Mouse (Mus musculus) splenic B cell, adult 2 months (primary cell): Measurements from ENCODE around the gene Macrod1.

Source experiments
- DNase-seq: peaks from one replicate; pipeline ENCODE4 v3.0.0-alpha.2; 2011; ENCODE audit warnings: low read depth, low spot score
- H3K27me3 ChIP-seq: 2 replicates; pipeline ENCODE4 v1.6.1; 2012; ENCODE audit warnings: mild to moderate bottlenecking, low read length, moderate library complexity, mixed read lengths; ENCODE audit not compliant: control insufficient read depth, poor library complexity, insufficient read depth, severe bottlenecking
- H3K36me3 ChIP-seq: 2 replicates; pipeline ENCODE4 v1.6.1; 2012; ENCODE audit warnings: mild to moderate bottlenecking, low read length, moderate library complexity, mixed read lengths; ENCODE audit not compliant: control insufficient read depth, poor library complexity, insufficient read depth, severe bottlenecking

Macrod1 gene

DNA sequence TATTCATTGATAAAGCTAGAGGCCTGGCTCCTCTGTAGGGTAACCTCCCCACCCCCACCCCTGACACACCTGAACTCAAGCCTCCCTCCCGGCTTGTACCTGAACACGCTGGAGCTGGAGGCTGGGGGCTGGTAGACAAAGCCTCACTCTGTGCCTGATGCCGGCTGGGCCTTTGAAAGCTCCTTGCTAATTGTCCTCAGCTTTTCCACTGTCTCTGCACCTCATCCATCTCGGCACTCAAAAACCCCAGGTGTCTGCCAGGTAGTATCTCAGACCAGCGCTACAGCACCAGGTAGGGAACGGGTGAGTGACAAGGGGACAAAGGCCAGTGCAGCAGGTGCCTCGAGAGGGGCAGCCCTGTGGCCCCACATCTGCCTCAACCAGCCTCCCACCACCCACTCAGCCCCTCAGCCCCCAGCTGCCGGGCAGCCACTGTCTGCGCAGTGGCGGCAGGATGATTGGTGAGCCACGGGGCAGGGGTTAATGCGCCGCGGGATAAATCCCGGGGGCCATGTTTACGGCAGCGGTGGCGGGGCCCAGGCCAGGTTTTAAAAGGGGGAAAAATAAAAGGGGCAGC, 129.2 kb downstream of the Macrod1 start:
- Histone ChIP-seq H3K36me3 (no peaks in the 10 kb centered on the region), H3K27me3 (no peaks in the 10 kb centered on the region)
- no peak for DNase-seq

DNA sequence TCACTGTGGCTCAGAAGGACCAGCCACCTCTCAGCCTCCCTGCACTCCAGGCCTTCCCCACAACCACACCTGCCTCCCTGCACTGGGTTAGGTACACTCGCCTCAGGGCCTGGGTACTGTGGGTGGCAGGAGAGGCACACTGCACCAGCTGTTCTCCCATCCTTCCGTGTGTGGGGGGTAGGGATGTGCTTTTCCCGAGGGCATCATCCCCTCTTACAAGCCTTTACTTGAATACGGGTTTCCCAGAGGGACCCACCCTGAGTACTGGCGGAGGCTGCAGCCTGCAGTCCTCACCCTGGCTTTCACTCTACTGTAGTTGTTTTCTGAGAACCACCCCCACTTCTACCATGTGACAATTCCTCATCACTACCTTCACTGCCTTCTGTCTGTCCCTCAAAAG, 130.5 kb downstream of the Macrod1 start:
- Histone ChIP-seq H3K27me3 (no peaks in the 10 kb centered on the region), H3K36me3 (no peaks in the 10 kb centered on the region)
- no peak for DNase-seq

DNA sequence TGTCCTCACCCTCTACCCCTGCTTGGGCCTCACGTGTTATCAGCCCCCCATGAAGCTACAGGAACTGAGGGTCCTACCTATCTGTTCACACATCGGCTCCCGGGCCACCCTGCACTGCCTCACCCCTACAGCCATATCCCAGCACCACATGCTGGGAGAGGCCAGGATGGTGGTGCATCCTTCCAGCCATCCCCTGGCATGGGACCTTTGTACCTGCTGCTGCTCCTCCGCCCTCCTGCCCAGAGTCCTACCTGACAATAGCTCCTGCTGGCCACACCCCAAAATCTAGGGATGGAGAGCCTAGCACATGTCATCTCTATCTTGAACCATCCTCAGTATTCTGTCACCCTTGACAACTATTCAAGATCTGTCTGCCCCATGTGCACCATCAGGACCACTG, 132.4 kb downstream of the Macrod1 start:
- no peak for DNase-seq
- no peaks in the 10 kb centered on the region for H3K27me3 ChIP-seq
- no peaks in the 10 kb centered on the region for H3K36me3 ChIP-seq

DNA sequence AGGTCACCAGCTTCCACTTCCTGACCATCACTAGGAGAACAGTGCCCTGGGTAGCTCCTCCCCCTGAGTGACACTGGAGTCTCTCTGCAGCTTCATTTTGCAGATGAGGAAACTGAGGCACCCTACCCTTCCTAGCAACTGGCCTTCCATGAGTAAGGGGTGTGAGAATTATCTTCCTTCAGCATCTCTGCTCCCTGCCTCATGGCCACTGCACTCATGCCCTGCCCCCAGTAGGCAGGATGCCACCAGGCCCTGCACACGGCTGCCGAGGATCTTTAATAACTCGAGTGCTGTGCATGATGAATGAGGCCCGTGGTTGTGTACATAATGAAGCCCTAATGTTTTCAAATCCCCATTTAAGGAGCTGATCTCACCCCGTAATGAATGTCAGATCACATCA, 134.4 kb downstream of the Macrod1 start:
- no peaks in the 10 kb centered on the region for H3K36me3 ChIP-seq
- no peaks in the 10 kb centered on the region for H3K27me3 ChIP-seq
- DNase-seq = no peak

DNA sequence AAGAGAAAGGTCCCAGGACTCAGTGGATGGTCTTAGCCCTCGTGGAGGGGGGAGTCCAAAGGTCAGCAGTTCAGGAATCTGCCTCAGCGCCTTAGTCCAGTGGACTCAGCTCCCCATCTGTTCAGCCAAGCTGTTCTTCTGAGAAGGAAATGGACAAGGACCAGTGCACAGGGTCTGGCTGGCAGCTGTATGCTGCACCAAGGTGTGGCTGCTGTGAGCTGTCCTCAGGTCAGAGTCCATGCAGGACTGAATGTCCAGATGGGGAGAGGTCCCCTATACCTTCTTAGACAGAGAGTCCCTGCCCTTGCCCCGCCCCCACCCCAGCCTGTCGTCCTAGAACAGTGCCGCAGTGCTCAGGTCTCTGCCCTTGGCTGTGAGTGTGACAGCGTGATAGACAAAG, 135.0 kb downstream of the Macrod1 start:
- Histone ChIP-seq H3K27me3 (no peaks in the 10 kb centered on the region), H3K36me3 (no peaks in the 10 kb centered on the region)
- DNase-seq = no peak

DNA sequence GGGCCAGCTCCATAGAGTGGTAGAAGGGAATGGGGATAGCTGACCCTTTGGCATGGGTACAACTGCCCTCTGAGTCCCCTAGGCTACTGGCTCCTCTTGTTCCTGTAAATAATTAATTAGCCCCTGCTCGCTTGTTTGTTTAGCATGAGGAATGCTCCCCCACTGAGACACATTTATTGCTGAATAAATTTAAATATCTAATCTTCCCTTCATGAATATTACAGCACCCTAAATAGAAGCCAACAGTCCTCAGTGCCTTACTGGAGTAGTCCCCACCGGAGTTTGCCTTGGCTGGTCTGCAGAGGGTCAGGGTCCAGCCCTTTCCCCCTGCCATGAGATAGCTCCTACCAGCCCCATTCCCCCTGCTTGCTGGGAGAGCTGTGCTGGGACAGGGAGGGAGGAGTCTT, 136.0 kb downstream of the Macrod1 start:
- Histone ChIP-seq H3K36me3 (no peaks in the 10 kb centered on the region), H3K27me3 (no peaks in the 10 kb centered on the region)
- no peak for DNase-seq

DNA sequence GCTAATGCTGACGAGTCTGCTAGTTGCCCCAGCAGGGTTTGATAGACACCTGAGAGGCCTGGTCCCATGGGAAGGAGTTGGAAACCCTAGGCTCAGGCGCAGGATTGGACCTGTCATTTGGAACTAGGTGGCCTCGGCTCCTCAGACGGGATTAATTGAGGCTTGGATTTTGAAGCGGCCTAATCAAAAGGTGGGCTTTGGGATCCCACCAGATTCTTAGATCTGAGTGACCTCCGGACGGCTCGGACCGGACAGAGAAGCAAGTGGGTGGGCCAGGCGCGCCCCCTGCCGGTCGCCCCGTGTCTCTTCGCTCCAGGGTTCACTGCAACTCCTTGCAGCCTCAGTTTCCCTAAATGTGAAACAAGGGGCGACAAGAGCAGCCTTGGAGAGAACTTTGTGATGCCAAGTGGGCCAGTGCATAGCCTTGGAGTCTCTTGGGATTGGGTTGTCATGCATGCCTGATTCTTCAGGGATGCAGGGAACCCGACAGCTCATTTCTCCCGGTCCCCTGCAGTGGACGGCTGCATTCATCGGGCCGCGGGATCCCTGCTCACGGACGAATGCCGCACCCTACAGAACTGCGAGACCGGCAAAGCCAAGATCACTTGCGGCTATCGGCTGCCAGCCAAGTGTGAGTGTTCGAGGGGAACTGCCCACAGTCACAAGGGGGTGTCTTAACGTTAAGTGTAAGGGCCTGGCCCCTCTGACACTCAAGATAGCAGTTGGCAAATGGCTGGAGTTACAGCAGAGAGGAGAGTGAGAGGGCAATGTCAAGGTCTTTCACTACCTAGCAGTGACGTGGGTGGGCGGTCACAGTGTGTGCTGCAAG, 139.5 kb downstream of the Macrod1 start:
- peaks cover 8% of the 10 kb centered on the region for H3K36me3 ChIP-seq
- H3K27me3 ChIP-seq = no peaks in the 10 kb centered on the region
- DNase-seq = peak; percentile 68

DNA sequence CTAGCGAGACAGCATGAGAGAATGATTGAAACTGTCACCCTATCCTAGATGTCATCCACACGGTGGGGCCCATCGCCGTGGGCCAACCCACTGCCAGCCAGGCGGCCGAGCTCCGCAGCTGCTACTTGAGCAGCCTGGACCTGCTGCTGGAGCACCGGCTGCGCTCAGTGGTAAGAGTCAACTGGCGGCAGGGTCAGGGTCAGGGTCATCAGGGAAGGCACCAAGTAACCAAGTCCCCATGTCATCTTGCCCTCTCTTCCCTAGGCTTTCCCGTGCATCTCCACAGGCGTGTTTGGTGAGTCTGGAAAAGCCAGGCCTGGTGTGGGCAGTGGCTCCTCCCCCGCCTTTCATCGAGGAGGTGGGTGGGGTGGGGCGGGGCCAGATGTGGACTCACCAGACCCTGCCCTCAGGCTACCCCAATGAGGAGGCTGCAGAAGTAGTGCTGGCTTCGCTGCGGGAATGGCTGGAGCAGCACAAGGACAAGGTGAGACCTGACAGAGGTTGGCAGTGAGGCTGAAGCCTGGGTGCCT, 140.2 kb downstream of the Macrod1 start:
- H3K27me3 ChIP-seq = no peaks in the 10 kb centered on the region
- peaks cover 8% of the 10 kb centered on the region for H3K36me3 ChIP-seq
- DNase-seq = no peak

DNA sequence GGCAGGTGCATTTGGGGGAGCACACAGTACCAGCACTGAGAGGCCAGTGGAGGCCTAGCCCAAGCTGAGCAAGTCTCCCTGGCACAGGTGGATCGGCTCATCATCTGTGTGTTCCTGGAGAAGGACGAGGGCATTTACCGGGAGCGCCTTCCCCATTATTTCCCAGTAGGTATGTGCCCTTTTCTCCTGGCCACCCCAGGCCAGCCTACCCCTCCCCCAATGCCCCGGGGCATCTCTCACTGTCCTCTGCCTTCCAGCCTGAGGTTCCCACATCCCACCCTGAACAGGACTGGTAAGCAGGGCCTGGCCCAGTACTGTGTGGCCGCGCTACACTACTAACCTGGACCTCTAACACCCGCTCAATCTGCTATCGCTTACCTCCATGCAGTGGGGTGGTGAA, 140.8 kb downstream of the Macrod1 start:
- DNase-seq = no peak
- Histone ChIP-seq H3K27me3 (no peaks in the 10 kb centered on the region), H3K36me3 (peaks cover 8% of the 10 kb centered on the region)

DNA sequence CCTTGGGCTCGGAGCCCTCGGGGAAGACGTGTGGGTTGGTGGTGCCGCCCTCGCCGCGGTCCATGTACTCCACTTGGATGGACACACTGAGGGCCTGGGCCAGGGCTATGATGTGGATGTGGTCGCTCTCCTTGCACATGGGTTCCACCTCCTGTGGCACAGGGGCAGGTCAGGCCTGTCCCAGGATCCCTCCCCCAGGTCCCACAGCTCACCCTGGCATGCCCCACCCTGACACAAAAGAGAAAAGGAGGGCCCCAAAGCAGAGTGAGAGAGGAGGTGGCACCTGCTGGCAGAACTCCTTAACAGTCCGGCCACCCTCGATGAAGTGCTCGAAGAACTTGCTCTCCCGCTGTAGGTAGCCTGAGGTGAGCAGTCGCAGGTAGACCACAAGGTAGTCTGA, 142.5 kb downstream of the Macrod1 start:
- DNase-seq = no peak
- H3K36me3 ChIP-seq = peaks cover 8% of the 10 kb centered on the region
- H3K27me3 ChIP-seq = no peaks in the 10 kb centered on the region

DNA sequence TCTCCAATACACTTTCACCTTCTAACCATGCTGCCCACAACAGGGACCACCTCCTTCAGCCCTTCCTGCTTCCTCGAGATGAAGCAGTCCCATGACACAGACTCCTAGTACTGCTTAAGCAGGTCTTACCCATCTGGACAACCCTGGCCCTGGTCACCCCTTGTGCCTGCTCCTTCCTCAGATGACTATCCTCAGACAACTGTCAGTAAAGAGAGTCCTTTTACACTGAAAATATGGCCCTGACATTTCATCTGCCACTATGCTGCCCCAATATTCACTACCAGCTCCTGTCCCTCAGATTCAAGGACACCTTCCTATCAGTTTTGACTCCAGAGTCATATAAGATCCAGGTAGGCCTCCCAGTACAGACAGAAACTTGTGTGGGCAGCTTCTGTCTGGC, 143.8 kb downstream of the Macrod1 start:
- DNase-seq = no peak
- peaks cover 8% of the 10 kb centered on the region for H3K36me3 ChIP-seq
- no peaks in the 10 kb centered on the region for H3K27me3 ChIP-seq

DNA sequence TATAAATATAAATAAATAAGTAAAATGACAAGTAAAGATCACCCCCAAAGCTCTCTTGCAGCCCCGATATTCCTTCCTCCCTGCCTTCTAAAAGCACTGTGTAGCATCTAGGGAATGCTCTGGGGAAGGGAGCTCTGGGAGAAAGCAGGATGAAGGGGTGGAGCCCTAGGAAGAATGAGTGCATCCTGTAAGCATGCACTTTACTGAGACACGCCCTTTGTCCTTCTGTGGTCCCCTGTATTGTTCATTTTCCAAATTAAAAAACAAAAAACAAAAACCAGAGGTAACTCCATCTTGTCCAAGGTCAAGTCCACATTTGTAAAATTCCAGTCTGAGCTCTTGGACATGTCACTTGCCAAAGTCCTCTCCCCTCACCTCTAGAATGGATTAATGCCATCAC, 148.3 kb downstream of the Macrod1 start:
- H3K36me3 ChIP-seq = peaks cover 8% of the 10 kb centered on the region
- H3K27me3 ChIP-seq = no peaks in the 10 kb centered on the region
- DNase-seq = no peak

DNA sequence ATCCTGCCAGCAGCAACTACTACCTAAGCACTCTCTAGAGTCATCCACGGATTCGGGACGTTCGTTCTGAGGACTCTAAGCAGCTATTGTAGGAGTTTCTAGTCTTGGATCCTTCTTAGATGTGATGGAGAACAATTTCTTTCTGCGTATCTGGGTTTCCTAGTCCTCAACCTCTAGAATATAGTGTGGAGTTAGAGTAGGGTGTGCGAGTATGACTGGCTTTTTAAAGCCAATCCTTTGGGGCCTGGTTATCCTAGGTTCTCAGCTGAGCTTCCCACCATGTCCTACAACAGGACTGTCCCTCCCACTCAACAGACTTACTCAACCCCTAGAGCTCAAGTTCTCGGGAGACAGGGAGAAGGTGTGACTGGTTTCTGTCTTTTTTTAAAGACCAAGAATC, 148.7 kb downstream of the Macrod1 start:
- no peak for DNase-seq
- Histone ChIP-seq H3K36me3 (peaks cover 5% of the 10 kb centered on the region), H3K27me3 (no peaks in the 10 kb centered on the region)

DNA sequence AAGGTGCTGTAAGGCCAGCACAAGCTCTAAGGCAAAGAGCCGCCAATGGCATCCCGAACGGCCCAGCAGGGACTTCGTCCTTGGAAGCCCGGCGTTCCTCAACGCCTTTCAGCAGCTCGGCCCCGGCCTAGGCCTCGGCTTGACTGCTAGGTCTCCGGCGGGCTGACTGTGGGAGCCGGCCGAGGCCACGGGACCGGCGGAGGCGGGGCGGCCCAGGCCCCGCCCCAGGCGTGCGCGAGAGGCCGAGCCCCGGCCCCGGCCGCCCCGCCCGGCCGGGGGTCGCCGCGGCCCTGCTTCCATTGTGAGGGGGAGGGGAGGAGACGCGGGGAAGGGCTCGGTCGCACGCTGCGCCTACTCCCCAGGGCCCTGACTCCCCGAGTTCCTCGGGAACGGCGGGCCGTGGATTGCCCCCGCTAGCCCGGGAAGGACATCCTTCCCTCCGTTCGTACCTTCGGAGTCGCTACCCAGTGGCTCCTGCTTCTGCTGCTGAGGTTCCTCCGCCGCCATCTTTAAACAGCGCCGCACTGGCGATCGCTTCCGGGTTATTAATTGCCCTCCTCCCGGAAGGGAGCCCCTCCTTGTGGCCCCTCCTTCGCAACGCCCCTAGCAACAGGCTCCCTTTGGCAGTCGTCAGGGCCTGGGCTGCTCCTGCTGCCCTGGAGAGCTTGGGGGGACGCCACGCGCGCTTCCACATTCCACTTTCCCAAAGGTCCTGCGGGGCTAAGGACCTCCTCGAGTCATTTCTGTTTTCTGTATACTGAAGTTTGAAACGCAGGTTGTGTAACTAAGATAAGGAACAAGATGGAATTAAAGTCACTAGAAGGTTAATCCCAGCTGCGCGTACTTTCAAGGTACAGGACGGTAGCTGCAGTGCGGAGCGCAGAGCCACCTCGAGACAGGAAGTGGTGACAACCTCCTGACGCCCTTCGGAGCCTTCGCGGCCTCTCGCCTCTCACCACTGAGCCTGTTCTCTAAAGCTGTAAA, 149.4 kb downstream of the Macrod1 start, which contains the start of gene Otub1:
TSS of gene Otub1 (minus strand) at position 564 of the 984 bp plus-strand sequence.
- no peaks in the 10 kb centered on the region; the same call in none of the 2 replicates for H3K36me3 ChIP-seq
- H3K27me3 ChIP-seq = no peaks in the 10 kb centered on the region
- DNase-seq = peak; percentile 93
